Mouse (Mus musculus) lung, adult 2 months (tissue): ENCODE data around the gene 5730596B20Rik.

Experiments
- CTCF ChIP-seq: fragments of 200-500 bp; IDR thresholded peaks from 2 replicates; pipeline ENCODE4 v1.5.1; 2011; ENCODE audit warnings: mild to moderate bottlenecking, low read length, control low read depth; ENCODE audit not compliant: insufficient read depth
- POLR2A ChIP-seq: fragments of 200-500 bp; IDR thresholded peaks from 2 replicates; pipeline ENCODE4 v1.6.1; 2011; ENCODE audit warnings: low read depth, mild to moderate bottlenecking, control low read depth, low read length, borderline replicate concordance; ENCODE audit errors: extremely low read depth

DNA sequence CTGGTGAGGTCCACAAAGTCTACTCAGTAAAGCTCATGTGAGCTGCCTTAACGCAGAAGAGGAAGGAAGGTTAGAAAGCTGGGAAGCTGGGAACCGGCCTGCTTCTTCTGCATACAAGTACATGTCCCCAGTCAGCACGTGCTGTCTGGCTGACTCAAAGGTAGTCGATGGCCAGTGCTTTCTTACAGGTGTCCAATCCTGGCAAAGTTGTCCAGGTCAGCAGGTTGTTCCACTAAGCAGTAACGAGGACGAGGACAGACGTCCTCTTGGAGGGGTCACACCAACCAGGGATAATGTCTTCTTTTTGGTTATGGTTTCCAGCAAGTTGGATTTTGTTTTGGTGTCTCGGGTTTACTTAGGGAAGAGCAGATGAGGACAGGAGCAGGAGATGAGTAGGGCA, 12.6 kb downstream of the 5730596B20Rik start:
- TF ChIP-seq CTCF: no peak
- no peak for TF ChIP-seq POLR2A
